Mouse (Mus musculus) cerebellum, adult 9-11 months (tissue): ENCODE measurements around the gene Spag7.
A peak's percentile ranks its signal among the peaks of the same experiment; 100 is the strongest.

Source experiments
- DNase-seq: peaks from one replicate; pipeline ENCODE4 v3.0.0; 2022

Gene Spag7

DNA sequence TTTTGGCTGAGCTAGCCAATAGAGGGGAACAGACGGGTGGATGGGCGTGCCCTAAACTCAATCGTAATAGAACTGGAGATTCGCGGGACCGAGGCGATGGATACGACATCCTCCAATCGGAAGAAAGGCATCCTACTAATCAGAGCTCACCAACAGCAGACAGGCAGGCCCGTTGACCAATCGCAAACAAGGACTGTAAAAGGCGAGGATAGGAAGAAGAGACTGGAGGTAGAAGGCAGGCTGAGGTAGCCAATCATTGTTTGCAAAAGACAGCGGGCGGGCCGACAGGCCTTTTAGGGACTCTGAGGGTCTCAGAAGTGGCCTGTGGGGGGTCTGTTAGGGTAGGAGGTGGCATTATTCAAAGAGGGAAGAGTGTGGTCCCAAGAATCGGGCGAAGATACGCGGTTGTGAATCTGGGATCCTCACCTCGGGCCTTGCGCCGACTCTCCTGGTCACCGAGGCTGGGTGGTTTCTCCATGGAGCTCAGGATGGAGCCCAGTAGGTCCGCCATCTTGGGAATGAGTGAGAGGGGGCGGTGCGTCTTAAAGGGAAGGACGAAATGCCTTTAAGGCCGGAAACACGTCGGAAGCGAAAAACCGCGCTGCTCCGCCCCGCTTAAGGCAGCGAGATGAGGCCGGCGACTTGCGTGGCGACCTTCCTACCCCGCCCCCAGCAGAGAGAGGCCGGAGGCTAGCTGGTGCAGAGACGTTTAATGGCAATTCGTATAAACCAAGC, at the start of gene Spag7:
TSS of gene Spag7 (minus strand) at position 646 of the 735 bp plus-strand sequence.
- peak; percentile 100 for DNase-seq

DNA sequence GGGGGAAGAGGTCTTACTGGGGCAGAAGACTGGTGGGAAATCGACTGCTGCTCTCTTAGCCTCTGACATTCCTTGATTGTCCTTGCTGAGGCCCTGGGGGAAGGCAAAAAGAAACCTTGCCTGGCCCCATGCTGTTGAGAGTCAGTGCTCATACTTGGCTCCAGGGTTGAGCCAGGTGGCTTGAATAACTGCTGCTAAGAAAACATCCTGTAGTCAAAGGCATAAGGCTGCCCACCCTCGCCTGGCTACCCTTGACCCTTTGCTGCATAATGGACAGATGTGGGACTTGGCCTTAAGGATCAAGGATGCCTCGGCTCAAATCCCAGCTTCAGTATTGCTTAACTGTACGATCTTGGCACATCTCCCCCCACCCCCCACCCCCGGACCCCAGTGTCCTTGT, 49.3 kb upstream of the Spag7 start:
- DNase-seq: no peak

- DNase-seq: no peak
Observed at GRCm38 (mm10) chr11:70715832-70716231, 46.6 kb upstream of the Spag7 start.

GRCm38 (mm10) chr11:70713222-70713621, 44.0 kb upstream of the Spag7 start:
- DNase-seq: no peak

DNA sequence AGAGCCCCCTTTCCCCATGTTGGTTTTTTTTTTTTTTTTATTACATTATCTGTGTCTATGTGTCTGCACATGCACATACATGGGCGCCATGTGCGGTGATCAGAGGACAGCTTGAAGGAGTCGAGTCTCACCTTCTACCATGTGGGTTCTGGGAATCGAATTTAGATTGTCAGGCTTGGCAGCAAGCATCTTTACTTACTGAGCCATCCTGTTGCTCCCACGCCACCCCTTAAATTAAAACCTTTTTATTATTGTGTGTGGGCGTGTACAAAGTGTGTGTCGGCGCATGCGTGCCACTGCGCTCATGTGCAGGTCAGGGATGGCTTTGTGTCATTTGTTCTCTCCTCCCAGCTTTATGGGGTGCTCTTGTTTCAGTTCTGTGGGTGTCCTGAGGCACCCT, 41.8 kb upstream of the Spag7 start:
- DNase-seq: no peak

- DNase-seq: no peak
Observed at GRCm38 (mm10) chr11:70706127-70706526, 36.9 kb upstream of the Spag7 start.

GRCm38 (mm10) chr11:70702781-70703180, 33.6 kb upstream of the Spag7 start:
- DNase-seq: no peak

DNA sequence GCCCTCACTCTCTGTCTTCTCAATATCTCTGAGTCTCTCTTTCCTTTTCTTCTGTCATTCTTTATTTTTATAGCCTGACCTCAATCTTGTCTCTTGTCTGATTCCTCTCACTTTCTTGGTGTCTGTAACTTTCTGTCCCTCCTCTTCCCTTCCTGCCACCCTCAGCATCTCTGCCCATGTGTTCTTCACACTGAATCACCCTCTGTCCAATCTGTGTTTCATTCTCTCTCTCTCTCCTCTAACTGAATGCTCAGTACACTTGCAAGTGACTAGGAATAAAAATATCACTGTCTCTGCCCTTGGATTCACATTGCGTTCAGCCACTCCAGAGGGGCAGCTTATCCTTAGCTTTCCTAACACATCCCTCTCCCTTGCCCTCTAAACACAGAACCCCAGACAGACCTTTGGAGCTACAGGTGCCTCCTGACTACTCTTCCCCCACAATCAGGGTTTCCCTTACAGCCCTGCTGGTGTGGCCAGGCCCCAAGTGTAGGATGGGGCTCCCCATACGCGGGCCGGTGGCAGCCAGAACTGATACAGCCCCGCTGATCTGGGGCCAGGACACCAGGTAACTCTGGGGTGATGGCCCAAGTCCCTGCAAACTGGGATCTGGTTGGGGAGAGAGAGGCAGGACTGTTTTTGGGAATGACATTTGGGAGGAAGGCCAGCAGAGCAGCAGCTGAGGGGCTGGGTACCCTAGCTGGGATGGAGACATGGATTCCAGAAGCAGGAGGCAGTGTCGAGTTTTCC, 32.9 kb upstream of the Spag7 start:
- no peak for DNase-seq

DNA sequence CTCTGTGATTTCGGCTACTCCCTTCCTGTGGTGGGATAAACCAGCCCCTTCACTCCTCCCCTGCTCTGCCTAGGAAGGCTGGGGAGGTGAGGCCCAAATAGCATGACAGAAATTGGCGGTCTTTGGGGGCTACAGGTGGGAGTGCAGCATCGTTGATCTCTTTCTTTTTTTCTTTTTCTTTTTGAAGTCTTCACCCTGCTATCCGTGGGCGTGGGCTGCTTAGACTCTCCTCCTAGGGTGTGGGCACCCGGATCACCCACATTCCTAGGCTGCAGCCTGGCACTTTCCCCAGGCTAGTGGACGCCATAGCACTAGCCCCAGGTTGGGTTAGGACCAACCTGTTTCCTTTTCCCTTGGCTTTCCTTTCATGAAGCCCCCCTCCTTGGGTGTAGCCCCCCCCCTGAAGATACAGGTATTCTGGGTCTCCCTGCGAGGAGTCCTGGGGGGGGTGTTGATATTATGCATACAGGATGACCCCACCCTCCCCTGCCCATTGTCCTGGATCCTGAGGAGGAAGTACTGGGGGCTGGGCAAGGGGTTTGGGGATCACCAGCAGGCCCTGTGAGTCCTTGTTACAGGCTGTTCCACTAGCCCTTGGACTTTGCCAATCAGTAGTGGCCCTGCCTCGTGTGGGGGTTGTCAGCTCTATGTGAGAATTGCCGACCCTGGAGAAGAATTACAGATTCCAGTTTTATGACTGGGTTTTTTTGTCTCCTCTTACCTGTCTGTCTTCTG, 32.2 kb upstream of the Spag7 start:
- DNase-seq: peak; percentile 56

- peak; percentile 85 for DNase-seq
Observed at GRCm38 (mm10) chr11:70700613-70701012, 31.4 kb upstream of the Spag7 start.

DNA sequence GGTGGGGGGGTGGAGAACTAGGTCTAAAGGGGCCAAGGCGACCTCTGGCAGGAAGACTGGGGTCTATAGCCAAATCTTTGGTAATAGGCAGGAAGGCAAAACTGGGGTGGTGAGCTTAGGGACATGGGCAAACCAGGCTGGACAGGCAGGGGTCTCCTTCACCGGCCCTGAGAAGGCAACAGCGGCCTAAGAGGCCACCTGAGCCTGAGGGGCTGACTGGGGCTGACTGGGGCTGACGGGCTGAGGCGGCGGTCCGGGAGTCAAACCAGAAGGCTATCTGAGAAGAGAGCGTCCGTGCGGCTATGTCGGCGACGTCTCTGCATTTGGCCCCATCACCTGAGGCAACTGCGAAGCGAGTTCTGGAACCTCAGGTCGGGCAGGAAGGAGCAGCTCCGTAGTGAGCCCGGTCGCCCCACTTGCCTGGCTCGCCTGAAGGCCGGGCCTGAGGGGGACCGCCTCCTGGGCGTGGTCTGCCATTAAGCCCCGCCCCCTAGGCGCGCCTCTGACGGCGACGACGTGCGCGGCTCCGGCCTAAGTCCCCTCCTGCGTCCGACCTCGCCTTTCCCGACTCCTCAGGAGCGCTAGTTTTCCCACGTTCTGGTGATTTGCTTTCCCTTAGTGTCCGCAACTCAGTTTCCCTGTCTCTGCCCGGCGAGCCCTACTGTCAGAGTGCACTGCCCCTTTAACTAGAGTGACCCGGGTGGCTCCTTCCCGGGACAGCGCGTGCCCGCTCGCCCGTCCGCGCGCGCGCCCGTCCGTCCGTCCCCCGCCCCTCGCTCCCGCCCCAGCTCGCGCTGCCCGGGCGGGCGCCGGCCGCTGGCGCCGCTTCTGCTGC, 30.7 kb upstream of the Spag7 start, which contains the start of the genes Inca1 and Kif1c:
TSS of gene Inca1 (minus strand) at position 434 of the 835 bp plus-strand sequence.
TSS of gene Kif1c (plus strand) at position 827 of the 835 bp plus-strand sequence.
- DNase-seq: peak; percentile 95

DNA sequence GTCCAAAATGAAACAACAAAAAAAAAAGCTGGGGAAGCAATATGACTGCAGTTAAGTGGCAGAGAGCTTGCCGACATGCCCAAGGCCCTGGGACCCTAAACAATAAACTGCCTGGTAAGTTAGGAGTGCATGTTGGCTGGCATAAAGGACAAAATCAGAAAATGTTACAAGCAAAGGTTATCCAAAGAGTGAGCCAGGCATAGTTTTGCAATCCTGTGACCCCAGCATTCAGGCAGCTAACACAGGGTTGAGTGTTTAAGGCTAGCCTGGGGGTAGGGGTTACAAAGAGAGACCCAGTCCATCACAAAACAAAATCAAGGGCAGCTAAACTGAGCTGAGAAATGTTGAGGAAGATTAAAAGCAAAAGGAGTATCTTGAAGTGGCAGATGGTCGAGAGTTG, 29.8 kb upstream of the Spag7 start:
- no peak for DNase-seq

- no peak for DNase-seq
Observed at GRCm38 (mm10) chr11:70697376-70697775, 28.2 kb upstream of the Spag7 start.

GRCm38 (mm10) chr11:70693504-70693903, 24.3 kb upstream of the Spag7 start:
- DNase-seq: no peak

- DNase-seq: no peak
Observed at GRCm38 (mm10) chr11:70689578-70689977, 20.4 kb upstream of the Spag7 start.

GRCm38 (mm10) chr11:70688372-70688771, 19.2 kb upstream of the Spag7 start:
- DNase-seq: no peak

GRCm38 (mm10) chr11:70687601-70688199, 18.5 kb upstream of the Spag7 start, which contains the start of gene Camta2:
Gene Camta2, minus strand, starts transcription at chr11:70688105.
- DNase-seq: peak; percentile 89

GRCm38 (mm10) chr11:70686901-70687566, 17.8 kb upstream of the Spag7 start:
- DNase-seq: peak; percentile 85

GRCm38 (mm10) chr11:70683640-70684039, 14.4 kb upstream of the Spag7 start:
- no peak for DNase-seq

GRCm38 (mm10) chr11:70681897-70682581, 12.8 kb upstream of the Spag7 start:
- DNase-seq: no peak

DNA sequence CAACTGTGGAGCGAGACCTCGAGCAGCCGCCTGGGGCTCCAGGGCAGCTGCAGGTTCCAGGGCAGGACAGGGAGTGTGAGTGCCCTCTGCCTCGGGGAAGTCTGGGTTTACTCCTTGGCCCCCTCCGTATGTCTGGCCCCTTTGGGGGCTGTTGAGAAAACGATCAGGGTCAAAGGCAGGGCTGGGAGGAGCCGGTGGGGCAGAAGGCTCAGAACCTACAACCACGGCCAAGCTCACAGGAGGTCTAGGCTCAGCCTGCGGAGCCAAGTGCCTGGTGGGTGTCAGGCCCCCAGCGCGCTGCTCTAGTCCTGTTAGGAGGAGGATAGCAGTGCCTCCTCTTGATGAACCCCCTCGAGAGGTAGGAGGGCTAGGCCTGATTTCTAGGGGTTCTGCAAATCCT, 12.0 kb upstream of the Spag7 start:
- DNase-seq: no peak
